Mouse (Mus musculus): ENCODE measurements around the gene Rassf8.

Rassf8 gene

GRCm38 (mm10) chr6:145823103-145823502, 76.6 kb downstream of the Rassf8 start:
- no peak for DNase-seq (ENCODE audit: low spot score in 2 of 2)

DNA sequence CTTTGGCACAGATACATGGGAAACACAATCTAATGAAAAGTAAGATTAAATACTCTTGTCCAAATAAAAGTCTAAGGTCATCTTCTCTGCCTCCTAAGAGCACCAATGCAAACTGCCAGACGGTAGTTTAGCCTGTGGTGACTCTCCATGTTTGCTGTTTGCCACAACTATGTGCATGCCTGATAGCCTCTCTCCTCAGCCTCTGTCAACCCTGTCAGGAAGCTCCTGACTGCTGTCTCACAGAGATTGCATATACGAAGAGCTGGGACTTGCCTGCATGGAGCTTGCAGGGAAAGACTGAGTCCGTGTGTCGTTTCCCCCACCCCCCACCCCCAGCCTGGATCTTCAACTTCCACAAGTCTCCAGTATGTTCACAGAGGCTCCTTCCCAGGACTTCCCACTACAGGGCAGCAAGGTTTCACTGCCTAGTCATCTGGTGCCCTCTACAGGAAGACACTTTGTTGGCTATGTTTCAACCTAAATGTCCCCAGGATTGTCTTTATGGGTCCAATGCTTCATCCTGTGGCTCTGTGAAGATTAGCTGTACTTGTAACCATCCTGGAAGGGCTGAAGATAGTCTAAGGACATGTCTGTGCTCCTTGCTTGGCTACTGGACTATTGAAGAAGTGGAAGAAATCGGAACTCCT, 77.2 kb downstream of the Rassf8 start:
- DNase-seq (ENCODE audit: low spot score in 2 of 2): no peak

DNA sequence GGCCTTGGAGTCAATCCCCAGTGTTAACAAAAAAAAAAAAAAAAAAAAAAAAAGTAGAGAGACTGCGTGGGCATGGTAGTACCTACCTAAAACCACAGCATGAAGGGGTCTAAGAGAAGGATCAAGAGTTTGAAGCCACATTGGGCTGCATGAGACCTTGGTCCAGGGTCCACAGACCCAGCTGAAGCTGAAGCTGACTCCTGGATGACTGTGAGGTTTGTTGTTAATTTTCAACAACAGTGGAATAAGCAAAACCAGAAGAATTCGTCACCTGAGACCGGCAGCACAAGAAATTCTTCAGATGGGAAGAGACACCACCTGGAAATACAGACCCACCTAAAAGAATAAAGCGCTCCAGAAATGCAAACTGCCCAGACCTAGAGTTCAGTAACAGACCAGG, 79.8 kb downstream of the Rassf8 start:
- DNase-seq (ENCODE audit: low spot score in 2 of 2): no peak

DNA sequence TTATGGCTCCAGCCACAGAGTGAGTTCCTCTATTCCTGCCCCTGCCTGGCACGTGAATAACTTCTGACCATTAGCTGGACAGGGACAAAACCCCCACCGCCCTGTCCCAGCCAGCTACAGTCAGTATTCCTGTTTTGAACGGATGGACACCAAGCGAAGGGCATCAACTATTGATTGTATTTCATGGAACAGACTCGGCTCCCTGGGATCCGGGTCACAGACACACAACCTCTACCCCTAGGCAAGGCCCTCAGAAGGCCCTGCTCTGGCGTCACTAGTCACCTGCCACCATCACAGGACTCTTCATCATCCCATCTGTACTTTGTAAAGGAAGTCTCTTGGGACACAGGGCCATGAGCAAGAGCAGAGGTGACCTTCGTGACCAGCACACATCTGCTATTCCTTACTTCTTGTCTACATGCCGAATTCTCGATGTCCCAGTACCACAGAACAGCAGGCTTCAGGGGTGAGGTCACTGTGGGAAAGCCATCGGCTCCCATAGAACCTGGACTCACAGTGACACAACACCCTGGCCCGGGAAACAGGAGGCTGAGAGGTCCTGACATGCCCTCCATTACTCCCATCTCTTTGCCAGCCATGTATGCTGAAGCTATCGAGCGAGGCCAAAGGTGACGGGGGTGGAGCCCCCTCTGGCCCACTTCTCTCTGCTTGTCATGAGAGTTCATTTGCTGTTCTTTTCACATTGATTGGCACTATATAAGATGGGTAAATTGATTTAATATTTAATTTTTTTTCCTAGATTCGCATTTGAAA, 82.7 kb downstream of the Rassf8 start:
- no peak for DNase-seq (ENCODE audit: low spot score in 2 of 2)

DNA sequence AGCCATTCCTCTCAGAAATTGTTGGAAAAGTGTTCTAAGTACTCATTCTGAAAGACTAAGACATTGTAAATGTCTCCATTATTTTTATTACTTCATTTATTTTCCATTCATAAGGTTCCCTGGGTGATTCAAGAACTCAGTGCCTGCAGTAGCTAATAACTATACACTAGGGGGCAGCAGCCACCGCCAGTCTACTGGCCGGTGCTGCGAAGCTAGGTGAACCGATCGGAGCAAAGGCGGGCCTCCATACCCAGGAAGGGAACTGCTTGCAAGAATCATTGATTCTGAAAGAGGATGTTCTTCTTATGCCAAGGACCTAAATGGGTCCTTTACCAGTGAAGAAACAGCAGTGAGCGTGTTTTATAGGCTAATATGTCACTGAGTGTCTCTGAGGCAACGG, 83.6 kb downstream of the Rassf8 start:
- DNase-seq (ENCODE audit: low spot score in 2 of 2): peak; percentile 35 to 55

GRCm38 (mm10) chr6:145830617-145831016, 84.1 kb downstream of the Rassf8 start:
- DNase-seq (ENCODE audit: low spot score in 2 of 2): no peak

DNA sequence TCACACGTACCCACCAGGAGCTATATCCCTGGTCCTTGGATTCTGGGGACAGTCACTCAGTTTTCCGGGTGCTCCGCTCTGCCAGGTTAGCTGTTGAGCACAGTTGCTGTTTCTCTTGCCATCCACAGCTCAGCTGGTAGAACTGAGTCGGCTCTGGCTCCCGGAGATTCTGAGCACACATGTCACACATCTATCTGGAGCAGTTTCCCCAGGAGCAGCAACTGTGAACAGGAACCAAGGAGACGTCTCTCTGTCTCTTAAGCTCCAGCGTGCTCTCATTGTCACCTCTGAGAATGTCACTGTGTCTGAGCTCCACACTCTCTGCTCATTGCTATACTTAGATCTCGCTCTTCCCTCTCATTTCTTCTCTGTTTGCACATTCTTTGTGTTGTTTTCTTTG, 86.4 kb downstream of the Rassf8 start:
- no peak for DNase-seq (ENCODE audit: low spot score in 2 of 2)

DNA sequence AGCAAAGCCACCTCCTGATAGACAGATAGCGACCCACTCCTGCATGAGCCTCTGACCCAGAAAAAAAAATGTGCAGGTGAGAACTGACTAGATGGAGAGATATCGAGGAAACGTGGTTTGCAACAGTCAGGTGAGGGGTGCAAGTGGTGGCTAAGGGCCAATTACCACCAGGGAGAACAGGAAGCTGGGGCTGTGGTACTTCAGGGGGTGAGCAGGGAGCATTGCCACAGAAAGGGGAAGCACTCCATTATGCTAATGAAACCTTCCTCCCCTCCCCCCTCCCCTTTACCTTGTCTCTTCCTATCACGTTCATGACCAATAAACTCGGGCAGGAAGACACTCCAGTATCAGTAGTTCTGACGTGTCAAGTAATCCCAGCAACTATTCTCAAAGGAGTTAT, 88.8 kb downstream of the Rassf8 start:
- DNase-seq (ENCODE audit: low spot score in 2 of 2): no peak

DNA sequence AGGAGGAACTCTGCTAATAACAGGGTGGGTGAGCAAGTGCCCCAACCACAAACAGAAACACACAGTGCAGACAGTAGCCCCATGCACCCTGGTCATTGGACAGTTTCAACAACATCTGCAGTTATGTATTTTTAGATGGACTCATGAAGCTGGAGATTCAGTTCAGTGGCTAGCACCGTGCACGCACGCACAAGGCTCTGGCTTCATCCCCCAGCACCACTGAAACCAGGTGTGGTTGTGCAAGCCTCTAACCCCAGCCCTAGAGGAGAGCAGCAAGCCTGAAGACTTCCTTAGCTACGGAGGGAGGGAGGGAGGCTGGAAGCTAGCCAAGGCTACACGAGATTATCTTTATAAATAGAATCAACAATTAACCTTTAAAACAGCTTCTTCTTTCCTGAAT, 99.1 kb downstream of the Rassf8 start:
- DNase-seq (ENCODE audit: low spot score in 2 of 2): no peak

- DNase-seq (ENCODE audit: low spot score in 2 of 2): no peak
These were observed 99.5 kb downstream of the Rassf8 start for GRCm38 (mm10) chr6:145846076-145846475.

GRCm38 (mm10) chr6:145846948-145847347, 100.4 kb downstream of the Rassf8 start:
- no peak for DNase-seq (ENCODE audit: low spot score in 2 of 2)

GRCm38 (mm10) chr6:145847661-145848060, 101.1 kb downstream of the Rassf8 start:
- no peak for DNase-seq (ENCODE audit: low spot score in 2 of 2)

GRCm38 (mm10) chr6:145850789-145851188, 104.2 kb downstream of the Rassf8 start:
- DNase-seq (ENCODE audit: low spot score in 2 of 2): no peak

DNA sequence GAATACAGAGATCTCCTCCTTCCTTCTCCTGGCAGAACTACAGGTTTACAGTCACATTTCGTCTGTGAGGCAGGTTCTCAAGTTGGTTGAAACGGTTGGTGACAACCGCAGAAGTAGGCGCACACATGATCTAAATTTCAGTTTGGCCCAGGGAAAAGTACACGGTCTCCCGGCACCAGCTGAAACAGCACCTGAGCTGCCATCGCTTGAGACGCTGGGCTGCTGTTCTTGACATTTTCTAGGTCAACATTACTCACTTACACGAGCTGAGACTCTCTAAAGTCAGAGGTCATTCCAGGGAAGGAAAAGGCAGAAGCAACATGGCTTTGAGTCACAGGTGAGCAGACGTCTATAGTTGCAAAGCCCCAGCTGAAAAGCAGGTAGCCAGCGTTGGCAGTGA, 105.4 kb downstream of the Rassf8 start:
- no peak for DNase-seq (ENCODE audit: low spot score in 2 of 2)

DNA sequence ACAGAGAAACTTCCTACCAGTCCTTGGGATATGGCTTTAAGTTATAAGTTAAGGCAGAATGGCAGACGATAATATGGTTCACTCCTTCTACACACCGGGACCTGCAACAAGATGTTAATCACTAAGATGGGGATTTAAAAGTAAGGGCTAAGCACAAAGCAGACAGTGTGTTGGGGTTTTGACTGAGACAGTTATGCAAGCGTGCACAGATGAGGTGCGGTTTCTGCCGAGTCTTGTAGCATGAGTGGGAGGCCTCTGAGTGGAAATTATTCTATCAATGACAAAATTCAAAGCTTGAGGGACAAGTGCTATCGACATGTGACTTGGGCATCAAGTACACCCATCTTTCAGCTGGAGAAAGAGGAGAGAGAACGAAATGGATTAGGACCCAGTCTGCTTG, 106.2 kb downstream of the Rassf8 start:
- DNase-seq (ENCODE audit: low spot score in 2 of 2): no peak

DNA sequence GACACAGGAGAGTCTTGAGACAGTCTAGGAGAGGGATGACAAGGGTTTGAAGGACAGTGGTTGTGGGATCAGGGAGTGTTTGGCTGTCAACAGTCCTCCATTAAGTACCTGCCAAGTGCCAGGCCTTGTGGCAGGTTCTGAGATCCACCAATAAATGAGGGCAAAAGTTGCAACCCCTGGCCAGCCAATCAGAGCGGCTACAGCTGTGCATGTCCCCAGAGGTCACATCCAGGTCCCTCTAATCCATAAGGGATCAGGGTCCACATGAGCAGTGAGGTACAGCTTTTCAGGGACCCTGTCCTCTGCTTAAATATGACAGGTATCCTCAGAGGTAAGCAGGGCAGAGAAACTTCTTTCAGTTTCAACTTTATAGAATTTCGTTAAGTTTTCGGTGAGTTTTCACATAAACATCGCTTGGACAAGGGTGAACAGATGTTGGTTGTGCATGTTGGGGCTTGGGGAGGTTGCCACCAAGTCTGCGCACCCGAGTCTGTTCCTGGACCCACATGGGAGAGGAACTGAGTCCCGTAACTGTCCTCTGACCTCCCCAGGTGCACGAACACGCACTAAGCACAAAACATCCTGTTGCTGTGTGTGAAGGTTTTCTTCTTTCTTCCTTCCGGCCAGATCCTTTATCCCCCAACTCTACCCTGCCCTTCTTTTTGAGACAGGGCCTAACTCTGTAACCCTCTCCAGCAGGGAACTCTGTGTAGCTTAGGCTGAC, 107.0 kb downstream of the Rassf8 start:
- no peak for DNase-seq (ENCODE audit: low spot score in 2 of 2)

DNA sequence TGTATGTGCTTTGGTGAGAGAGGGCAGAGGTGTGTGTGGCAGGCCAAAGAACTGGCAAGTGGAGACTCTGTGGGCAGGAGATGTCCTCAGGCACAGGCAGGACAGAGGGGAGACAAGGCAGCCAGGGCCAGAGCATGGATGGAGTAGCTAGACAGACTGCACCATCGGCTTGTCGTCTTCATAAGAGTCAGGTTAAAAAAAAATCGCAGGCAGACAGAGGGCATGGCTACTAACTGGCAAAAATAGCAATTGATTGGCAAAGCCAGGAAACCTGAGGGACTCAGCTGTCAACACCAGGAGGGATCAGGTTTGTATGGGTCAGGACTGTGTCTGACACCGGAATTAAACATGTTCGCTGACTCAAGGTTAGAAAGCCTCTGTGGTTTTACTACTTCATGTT, 108.2 kb downstream of the Rassf8 start:
- DNase-seq (ENCODE audit: low spot score in 2 of 2): no peak

GRCm38 (mm10) chr6:145855720-145856551, 109.4 kb downstream of the Rassf8 start:
- DNase-seq (ENCODE audit: low spot score in 2 of 2): peak; percentile 97 to 98

DNA sequence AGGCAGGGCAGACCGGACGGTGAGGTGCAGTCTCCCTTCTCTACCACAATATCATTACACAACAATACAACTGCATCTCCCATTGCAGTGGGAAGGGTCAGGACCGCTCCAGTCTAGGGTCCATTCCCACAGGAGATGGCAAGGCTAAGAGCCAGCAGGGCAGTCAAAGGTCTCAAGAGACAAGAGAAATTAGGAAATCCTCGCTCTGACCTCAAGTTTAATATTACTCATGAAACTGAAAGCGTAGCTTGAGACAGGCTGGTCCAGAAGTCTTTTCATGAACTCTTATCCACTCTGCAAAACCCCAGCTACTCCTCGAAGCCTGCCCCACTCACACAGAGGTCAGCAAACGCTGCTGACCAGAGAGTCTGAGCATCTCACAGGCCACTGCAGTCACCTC, 110.9 kb downstream of the Rassf8 start:
- no peak for DNase-seq (ENCODE audit: low spot score in 2 of 2)

DNA sequence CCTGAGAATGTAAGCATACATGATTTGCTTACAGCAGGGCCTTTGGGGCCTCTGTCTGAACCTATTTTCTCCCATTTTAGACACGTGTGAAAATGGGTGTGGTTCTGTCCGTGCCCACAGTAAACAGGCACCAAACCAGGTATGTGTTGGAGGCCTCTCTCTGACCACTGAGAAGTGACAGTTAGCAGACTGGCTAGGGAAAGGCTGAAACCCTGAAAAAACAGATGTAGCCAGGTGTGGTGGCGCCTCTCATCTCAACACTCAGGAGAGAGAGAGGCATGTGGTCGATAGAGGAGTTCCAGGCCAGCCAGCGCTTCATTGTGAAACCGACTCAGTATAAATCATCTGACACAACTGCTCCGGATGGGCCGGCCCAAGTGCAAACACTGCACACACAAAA, 111.9 kb downstream of the Rassf8 start:
- no peak for DNase-seq (ENCODE audit: low spot score in 2 of 2)

GRCm38 (mm10) chr6:145860350-145860749, 113.8 kb downstream of the Rassf8 start:
- DNase-seq (ENCODE audit: low spot score in 2 of 2): no peak
